Mouse (Mus musculus): ENCODE measurements at regions not wholly inside any gene's neighbourhood (a gene's known extent, or its start where the extent isn't known, plus 50 kb on each side); places are given as distances from the start of the nearest gene placed in this dataset.

DNA sequence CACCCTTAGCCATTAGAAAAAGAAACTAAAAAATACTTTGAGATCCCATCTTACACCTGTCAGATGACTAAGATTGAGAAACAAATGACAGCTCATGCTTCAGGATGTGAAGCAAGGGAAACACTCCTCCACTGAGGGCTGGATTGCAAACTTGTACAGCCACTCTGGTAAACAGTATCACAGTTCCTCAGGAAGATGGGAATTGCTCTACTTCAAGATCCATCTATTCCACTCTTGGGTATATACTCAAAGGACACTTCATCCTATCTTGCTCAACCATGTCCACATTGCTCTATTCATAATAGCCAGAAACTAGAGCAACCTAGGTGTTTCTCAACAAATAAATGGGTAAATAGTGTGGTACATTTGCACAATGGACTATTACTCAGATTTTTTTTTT is 241.2 kb downstream of the Snx19 start:
- no peaks in the 10 kb centered on the region for H3K27me3 ChIP-seq (ENCODE audit: control insufficient read depth, insufficient read depth, low read length)
- H3K36me3 ChIP-seq (ENCODE audit: control insufficient read depth, insufficient read depth, low read length): no peaks in the 10 kb centered on the region
- H3K4me1 ChIP-seq (ENCODE audit: control insufficient read depth, insufficient read depth, low read length): no peaks in the 10 kb centered on the region
- no peak overlapping the region for H3K4me3 ChIP-seq (ENCODE audit: control insufficient read depth, low read depth, low read length)
- TF ChIP-seq CTCF (IDR thresholded peaks at IDR 0.05; ENCODE audit: control insufficient read depth, insufficient read depth, insufficient replicate concordance, low read depth, low read length) (no peak), POLR2A (IDR thresholded peaks at IDR 0.05; ENCODE audit: control insufficient read depth, low read depth, low read length) (no peak)
- H3K27ac ChIP-seq (ENCODE audit: control insufficient read depth, insufficient read depth, low read depth, low read length): no peak overlapping the region

DNA sequence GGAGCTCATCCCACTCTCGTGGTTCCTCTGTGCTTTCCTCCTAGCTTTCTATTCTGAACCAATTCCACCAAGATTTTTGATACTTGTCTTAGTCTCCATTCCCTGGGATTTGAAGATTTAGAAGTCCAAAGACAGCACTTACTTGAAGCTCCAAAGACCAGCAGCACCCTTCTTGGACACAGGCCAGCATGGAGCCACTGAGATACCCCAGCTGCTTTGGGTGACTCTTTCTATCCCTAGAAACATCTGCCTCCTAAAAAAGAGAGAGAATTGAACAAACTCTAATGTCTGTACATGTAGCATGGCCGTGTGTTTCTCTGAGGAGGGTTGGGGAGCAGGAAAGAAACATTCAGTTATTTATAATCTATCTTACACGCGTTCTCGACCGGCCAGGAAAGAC is 235.5 kb downstream of the Snx19 start:
- H3K4me1 ChIP-seq (ENCODE audit: control insufficient read depth, insufficient read depth, low read length): no peaks in the 10 kb centered on the region
- no peak overlapping the region for H3K27ac ChIP-seq (ENCODE audit: control insufficient read depth, insufficient read depth, low read depth, low read length)
- TF ChIP-seq POLR2A (IDR thresholded peaks at IDR 0.05; ENCODE audit: control insufficient read depth, low read depth, low read length) (no peak), CTCF (IDR thresholded peaks at IDR 0.05; ENCODE audit: control insufficient read depth, insufficient read depth, insufficient replicate concordance, low read depth, low read length) (no peak)
- no peak overlapping the region for H3K4me3 ChIP-seq (ENCODE audit: control insufficient read depth, low read depth, low read length)
- no peaks in the 10 kb centered on the region for H3K27me3 ChIP-seq (ENCODE audit: control insufficient read depth, insufficient read depth, low read length)
- no peaks in the 10 kb centered on the region for H3K36me3 ChIP-seq (ENCODE audit: control insufficient read depth, insufficient read depth, low read length)

DNA sequence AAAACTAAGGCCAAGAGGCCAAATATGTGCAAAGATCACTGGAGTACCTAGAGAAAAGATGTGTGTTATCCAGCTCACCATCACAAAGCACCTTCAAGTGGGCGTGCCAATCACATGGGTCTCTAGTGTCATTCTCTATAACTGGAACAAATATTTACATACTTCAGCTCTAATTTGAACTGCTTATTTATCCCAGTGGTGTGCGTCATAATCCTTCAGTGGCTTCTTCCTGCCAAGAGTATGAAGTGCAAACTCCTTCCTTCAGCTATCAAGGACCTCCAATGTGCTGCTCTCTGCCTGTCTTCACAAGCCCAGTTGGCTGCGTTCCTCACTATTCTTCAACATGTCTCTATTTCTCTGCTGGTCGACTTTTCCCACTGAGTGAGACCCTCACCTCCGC is 227.1 kb downstream of the Snx19 start:
- TF ChIP-seq POLR2A (IDR thresholded peaks at IDR 0.05; ENCODE audit: control insufficient read depth, low read depth, low read length): no peak
- TF ChIP-seq CTCF (IDR thresholded peaks at IDR 0.05; ENCODE audit: control insufficient read depth, insufficient read depth, insufficient replicate concordance, low read depth, low read length): no peak
- H3K27ac ChIP-seq (ENCODE audit: control insufficient read depth, insufficient read depth, low read depth, low read length): no peak overlapping the region
- H3K36me3 ChIP-seq (ENCODE audit: control insufficient read depth, insufficient read depth, low read length): no peaks in the 10 kb centered on the region
- H3K4me3 ChIP-seq (ENCODE audit: control insufficient read depth, low read depth, low read length): no peak overlapping the region
- no peaks in the 10 kb centered on the region for H3K27me3 ChIP-seq (ENCODE audit: control insufficient read depth, insufficient read depth, low read length)
- no peaks in the 10 kb centered on the region for H3K4me1 ChIP-seq (ENCODE audit: control insufficient read depth, insufficient read depth, low read length)

DNA sequence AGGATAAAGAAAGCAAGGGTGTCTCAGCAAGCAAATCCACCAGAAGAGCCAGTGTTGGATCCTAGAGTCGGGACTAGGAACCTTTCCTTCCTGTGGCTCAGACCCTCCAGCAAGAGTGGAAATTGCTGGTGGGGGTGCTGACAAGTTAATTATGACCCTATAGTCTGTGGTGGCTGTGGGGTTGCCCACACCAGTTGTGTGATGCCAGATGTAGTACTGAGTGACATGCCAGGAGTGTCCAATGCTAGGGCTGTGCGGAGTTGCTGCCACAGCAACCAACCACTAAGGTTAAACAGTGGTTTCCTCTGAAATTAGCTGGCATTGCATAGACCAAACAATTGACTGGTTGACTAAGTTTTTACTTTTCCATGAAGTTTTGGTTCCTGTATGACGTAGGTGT is 226.3 kb downstream of the Snx19 start:
- H3K27ac ChIP-seq (ENCODE audit: control insufficient read depth, insufficient read depth, low read depth, low read length): no peak overlapping the region
- no peak overlapping the region for H3K4me3 ChIP-seq (ENCODE audit: control insufficient read depth, low read depth, low read length)
- no peaks in the 10 kb centered on the region for H3K36me3 ChIP-seq (ENCODE audit: control insufficient read depth, insufficient read depth, low read length)
- no peaks in the 10 kb centered on the region for H3K4me1 ChIP-seq (ENCODE audit: control insufficient read depth, insufficient read depth, low read length)
- H3K27me3 ChIP-seq (ENCODE audit: control insufficient read depth, insufficient read depth, low read length): no peaks in the 10 kb centered on the region
- no peak for TF ChIP-seq CTCF (IDR thresholded peaks at IDR 0.05; ENCODE audit: control insufficient read depth, insufficient read depth, insufficient replicate concordance, low read depth, low read length)
- no peak for TF ChIP-seq POLR2A (IDR thresholded peaks at IDR 0.05; ENCODE audit: control insufficient read depth, low read depth, low read length)

DNA sequence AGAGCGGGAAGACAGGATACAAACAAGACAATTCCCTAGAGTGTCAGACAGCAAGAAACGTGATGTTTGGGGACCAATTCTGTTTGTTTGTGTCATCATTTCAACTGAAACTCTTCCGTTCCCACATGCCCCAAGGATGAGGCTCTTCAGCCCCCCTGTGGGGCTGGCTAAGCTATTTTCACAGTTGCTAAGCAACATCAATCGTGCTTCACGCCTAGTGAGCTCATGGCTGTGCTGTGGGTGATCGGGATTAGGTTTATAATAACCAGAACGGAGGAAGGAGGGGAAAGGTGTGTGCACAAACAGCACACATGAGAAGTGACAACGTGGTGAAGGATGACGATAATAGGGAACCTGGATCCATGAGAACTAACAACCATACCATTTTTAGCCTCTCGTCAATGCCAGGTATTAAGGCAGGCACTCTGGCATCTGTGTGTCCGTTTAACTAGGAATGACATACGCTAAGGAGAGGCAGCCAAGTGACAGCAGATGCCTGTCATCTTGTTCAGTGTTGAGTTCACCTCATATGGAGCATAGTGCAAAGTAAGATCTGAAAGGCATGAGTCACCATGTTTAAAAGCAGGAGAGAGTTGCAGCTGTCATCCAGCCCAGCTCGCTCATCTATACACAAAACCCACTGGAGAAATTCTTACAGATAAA is 222.6 kb downstream of the Snx19 start:
- no peaks in the 10 kb centered on the region for H3K4me1 ChIP-seq (ENCODE audit: control insufficient read depth, insufficient read depth, low read length)
- TF ChIP-seq CTCF (IDR thresholded peaks at IDR 0.05; ENCODE audit: control insufficient read depth, insufficient read depth, insufficient replicate concordance, low read depth, low read length) (no peak), POLR2A (IDR thresholded peaks at IDR 0.05; ENCODE audit: control insufficient read depth, low read depth, low read length) (no peak)
- no peaks in the 10 kb centered on the region for H3K36me3 ChIP-seq (ENCODE audit: control insufficient read depth, insufficient read depth, low read length)
- no peaks in the 10 kb centered on the region for H3K27me3 ChIP-seq (ENCODE audit: control insufficient read depth, insufficient read depth, low read length)
- H3K27ac ChIP-seq (ENCODE audit: control insufficient read depth, insufficient read depth, low read depth, low read length): no peak overlapping the region
- no peak overlapping the region for H3K4me3 ChIP-seq (ENCODE audit: control insufficient read depth, low read depth, low read length)

DNA sequence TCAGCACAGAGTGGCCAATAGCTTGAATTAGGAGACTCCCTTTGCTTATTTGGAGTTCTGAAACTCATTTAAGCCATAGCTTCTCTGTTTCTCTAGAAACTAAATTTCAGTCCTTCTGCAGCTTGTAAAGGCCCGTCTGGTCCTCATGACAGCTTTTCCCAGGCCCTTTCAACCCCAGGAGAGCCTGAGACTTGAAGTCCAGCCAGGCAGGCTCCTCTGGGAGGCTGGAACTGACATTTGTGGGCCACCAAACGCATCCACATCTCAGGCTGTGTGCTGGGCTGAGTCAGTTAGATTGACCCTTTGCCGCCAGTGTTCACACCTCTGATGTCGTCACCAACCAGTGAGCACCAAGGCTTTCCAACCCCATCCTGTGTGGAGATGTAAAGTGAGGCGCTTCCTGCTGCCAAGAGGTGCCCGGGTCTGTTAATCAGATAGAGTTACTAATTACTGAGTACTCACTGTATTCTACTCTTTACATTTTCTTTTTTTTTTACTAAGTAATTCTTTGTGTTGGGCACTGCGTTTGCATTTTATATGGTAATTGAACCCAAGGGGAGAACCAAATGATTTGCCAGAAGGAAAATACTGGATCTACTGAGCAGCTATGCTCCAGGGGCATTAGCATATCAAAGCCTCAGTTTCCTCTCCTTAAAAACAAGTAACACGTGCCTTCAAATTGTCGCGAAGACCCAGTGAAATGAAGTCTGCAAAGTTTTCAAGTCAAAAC is 207.0 kb downstream of the Snx19 start:
- Histone ChIP-seq H3K36me3 (ENCODE audit: control insufficient read depth, insufficient read depth, low read length) (no peaks in the 10 kb centered on the region), H3K4me1 (ENCODE audit: control insufficient read depth, insufficient read depth, low read length) (peaks cover 3% of the 10 kb centered on the region; the same call in 1 of the 2 replicates), H3K27ac (ENCODE audit: control insufficient read depth, insufficient read depth, low read depth, low read length) (no peak overlapping the region), H3K27me3 (ENCODE audit: control insufficient read depth, insufficient read depth, low read length) (no peaks in the 10 kb centered on the region), H3K4me3 (ENCODE audit: control insufficient read depth, low read depth, low read length) (no peak overlapping the region)
- TF ChIP-seq POLR2A (IDR thresholded peaks at IDR 0.05; ENCODE audit: control insufficient read depth, low read depth, low read length): no peak
- no peak for TF ChIP-seq CTCF (IDR thresholded peaks at IDR 0.05; ENCODE audit: control insufficient read depth, insufficient read depth, insufficient replicate concordance, low read depth, low read length)

DNA sequence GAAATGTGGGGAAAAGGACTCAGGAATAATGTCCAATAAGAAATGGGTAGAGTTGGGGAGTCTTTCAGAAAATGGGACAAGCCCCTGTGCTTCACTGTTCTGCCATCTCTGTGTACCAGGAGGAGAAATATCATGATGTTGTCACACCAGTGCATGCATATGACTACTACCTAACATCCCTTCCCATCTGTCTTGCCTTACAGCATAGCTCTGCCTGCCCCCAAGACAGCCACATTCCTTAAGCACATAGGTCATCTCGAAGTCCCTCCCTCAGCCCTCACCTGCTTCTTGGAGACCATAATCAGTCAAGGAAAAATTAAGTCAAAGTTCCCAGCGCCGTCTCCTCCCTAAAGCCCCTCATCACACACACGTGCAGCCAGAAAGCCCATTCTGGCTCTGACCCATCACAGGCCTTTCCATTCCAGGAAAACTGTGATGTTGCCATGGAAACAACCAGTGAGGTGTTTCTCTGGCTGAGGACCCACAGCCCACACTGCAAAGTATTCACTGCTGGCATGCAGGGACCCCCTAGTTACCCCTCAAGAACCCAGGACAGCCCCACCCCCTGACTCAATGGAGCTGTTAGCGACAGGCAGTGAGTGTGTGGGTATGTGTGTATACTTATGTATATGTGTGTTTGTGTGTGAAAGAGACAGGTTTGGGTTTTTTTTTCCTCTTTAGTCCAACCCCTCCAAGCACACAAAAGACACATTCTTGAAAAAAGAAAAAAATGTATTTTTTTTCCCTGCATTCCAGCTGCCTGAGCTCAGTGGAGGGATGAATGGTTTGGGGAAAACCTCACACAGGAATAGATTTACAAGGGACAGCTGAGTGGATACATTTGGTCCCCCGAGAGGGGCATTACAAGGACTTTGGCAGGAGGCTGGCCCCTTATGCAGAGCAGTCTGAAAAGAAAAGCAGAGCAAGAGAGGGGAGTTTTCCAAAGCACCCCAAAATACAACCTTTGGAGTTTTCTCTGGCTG is 205.5 kb downstream of the Snx19 start:
- TF ChIP-seq CTCF (IDR thresholded peaks at IDR 0.05; ENCODE audit: control insufficient read depth, insufficient read depth, insufficient replicate concordance, low read depth, low read length): no peak
- TF ChIP-seq POLR2A (IDR thresholded peaks at IDR 0.05; ENCODE audit: control insufficient read depth, low read depth, low read length): no peak
- Histone ChIP-seq H3K4me3 (ENCODE audit: control insufficient read depth, low read depth, low read length) (no peak overlapping the region), H3K4me1 (ENCODE audit: control insufficient read depth, insufficient read depth, low read length) (peaks cover 3% of the 10 kb centered on the region; the same call in 1 of the 2 replicates), H3K27ac (ENCODE audit: control insufficient read depth, insufficient read depth, low read depth, low read length) (no peak overlapping the region), H3K36me3 (ENCODE audit: control insufficient read depth, insufficient read depth, low read length) (no peaks in the 10 kb centered on the region), H3K27me3 (ENCODE audit: control insufficient read depth, insufficient read depth, low read length) (no peaks in the 10 kb centered on the region)

All from testis, adult 2 months (tissue).